Mouse (Mus musculus) bone marrow macrophage, adult 2 months (primary cell): ENCODE data around the gene Gm27021. TPM values are rescaled to one million over a fixed set of nuclear protein-coding genes. Genes with fewer than 3 reads are reported as not detected.
A peak's percentile ranks its signal among the peaks of the same experiment; 100 is the strongest.

Source experiments
- H3K27ac ChIP-seq: 2 replicates; pipeline ENCODE4 v1.5.1; 2012; ENCODE audit warnings: low read depth, low read length; ENCODE audit not compliant: insufficient read depth
- H3K4me1 ChIP-seq: 2 replicates; pipeline ENCODE4 v1.6.1; 2012; ENCODE audit warnings: low read length; ENCODE audit not compliant: control insufficient read depth, insufficient read depth
- H3K4me3 ChIP-seq: 2 replicates; pipeline ENCODE4 v1.5.1; 2012; ENCODE audit warnings: mild to moderate bottlenecking, low read length, moderate library complexity; ENCODE audit not compliant: insufficient read depth
- CTCF ChIP-seq: IDR thresholded peaks from 2 replicates; pipeline ENCODE4 v1.5.1; 2012; ENCODE audit warnings: low read depth, mild to moderate bottlenecking, low read length, moderate library complexity
- POLR2A ChIP-seq: IDR thresholded peaks from 2 replicates; pipeline ENCODE4 v1.6.1; 2012; ENCODE audit warnings: mild to moderate bottlenecking, low read depth, low read length, borderline replicate concordance
- polyA plus RNA-seq: library from polyadenylated mRNA; stranded (reverse); fragments of >200 nt; gene quantifications from 2 replicates; pipeline ENCODE4 v1.2.4, GENCODE M21; 2012; ENCODE audit not compliant: missing spikeins, insufficient read depth, insufficient read length

Gene Gm27021
- polyA plus RNA-seq, 1 experiment: not detected

- TF ChIP-seq CTCF: peak; percentile 66
- no peak for TF ChIP-seq POLR2A
Measured at GRCm38 (mm10) chr8:120561539-120562435, 106.1 kb downstream of the Gm27021 start.

DNA sequence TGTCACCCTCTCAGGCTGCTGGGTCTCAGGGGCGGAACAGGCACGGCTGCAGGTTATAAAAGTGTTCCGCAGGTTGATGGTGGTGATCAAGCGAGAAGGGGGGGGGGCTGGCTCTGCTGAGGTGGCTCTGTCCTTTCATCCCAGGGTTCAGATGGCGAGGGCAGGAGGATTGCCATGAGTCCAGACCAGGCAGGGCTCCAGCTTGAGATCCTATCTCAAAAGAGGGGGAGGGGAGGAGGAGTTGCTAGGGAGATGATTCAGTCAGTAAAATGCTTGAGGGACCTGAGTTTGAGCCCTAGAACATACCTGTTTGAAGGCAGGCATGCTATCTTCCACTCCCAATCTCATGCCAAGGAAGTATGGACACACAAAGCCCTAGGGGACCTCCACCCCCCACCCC lies 107.3 kb downstream of the Gm27021 start:
- H3K27ac ChIP-seq: no peak overlapping the region
- TF ChIP-seq POLR2A (no peak), CTCF (no peak)
- peaks cover 47% of the 10 kb centered on the region for H3K4me1 ChIP-seq
- no peak overlapping the region for H3K4me3 ChIP-seq

More at GRCm38 (mm10) chr8:120561539-120562435, 106.1 kb downstream of the Gm27021 start:
- H3K27ac ChIP-seq: no peak overlapping the region
- H3K4me3 ChIP-seq: no peak overlapping the region
- H3K4me1 ChIP-seq: peaks cover 51% of the 10 kb centered on the region

DNA sequence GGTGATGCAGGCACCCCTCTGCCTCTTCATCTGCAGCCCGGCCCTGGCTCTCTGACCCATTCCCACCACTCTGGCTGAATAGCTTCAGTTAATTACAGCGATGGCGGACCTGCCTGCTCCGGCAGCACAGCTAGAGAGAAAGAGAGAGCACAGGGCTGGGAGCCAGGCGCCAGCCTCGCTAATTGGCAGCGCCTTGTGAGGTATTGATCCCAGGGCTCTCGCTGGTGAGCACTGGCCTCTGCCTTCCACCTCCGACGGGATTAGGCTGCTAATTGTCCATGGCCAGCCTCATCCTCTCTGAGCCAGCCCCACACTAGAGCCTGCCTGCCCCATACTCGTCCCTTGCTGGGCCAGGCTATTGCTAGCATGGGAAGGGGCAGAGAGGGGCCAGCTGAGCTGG lies 108.2 kb downstream of the Gm27021 start:
- Histone ChIP-seq H3K4me1 (peaks cover 38% of the 10 kb centered on the region), H3K27ac (no peak overlapping the region), H3K4me3 (no peak overlapping the region)

More for the DNA sequence above, 108.2 kb downstream of the Gm27021 start:
- TF ChIP-seq POLR2A: no peak
- TF ChIP-seq CTCF: no peak

Other genes with a start within 250 kb of the Gm27021 start
- gene Gins2, start 78.8 kb downstream of the Gm27021 start, polyA plus RNA-seq: 16.7 and 23.1 TPM in 2 replicates
- 1.1 and 1.6 TPM in 2 replicates for gene 1190005I06Rik, start 20.4 kb downstream of the Gm27021 start, polyA plus RNA-seq
- 607 and 651 TPM in 2 replicates for gene Cox4i1, start 143 bp upstream of the Gm27021 start, polyA plus RNA-seq
- 56.5 and 61.3 TPM in 2 replicates for gene Emc8, start 494 bp upstream of the Gm27021 start, polyA plus RNA-seq
- 157 and 163 TPM in 2 replicates for gene Irf8, start 68.3 kb upstream of the Gm27021 start, polyA plus RNA-seq